Mouse (Mus musculus) cerebellum, postnatal 4 days (tissue): Measurements from ENCODE around the gene Edc3.
A peak's percentile ranks its signal among the peaks of the same experiment; 100 is the strongest.

Experiments used
- DNase-seq, 2 experiments: peaks; one replicate each; pipeline ENCODE4 v3.0.0; 2022; ENCODE audit warnings: low spot score in 2 of 2, mixed read lengths in 1 of 2

Edc3 gene

GRCm38 (mm10) chr9:57708068-57708719 lies at the start of gene Edc3:
TSS of gene Edc3 (plus strand) at chr9:57708540.
- peak; percentile 73 to 86 for DNase-seq

- DNase-seq = no peak
Observed at GRCm38 (mm10) chr9:57658970-57659369, 49.4 kb upstream of the Edc3 start.

GRCm38 (mm10) chr9:57659774-57660173 lies 48.6 kb upstream of the Edc3 start:
- DNase-seq = peak; percentile 49 to 66

GRCm38 (mm10) chr9:57660501-57660900 lies 47.8 kb upstream of the Edc3 start:
- no peak for DNase-seq

GRCm38 (mm10) chr9:57661552-57661951 lies 46.8 kb upstream of the Edc3 start:
- DNase-seq = no peak

GRCm38 (mm10) chr9:57664616-57665015 lies 43.7 kb upstream of the Edc3 start:
- DNase-seq = no peak

- no peak for DNase-seq
Observed at GRCm38 (mm10) chr9:57666536-57666935, 41.8 kb upstream of the Edc3 start.

- DNase-seq = no peak
Observed at GRCm38 (mm10) chr9:57667136-57667535, 41.2 kb upstream of the Edc3 start.

- no peak for DNase-seq
Observed at GRCm38 (mm10) chr9:57667817-57668216, 40.5 kb upstream of the Edc3 start.

GRCm38 (mm10) chr9:57668277-57668676 lies 40.1 kb upstream of the Edc3 start:
- no peak for DNase-seq

GRCm38 (mm10) chr9:57669566-57669965 lies 38.8 kb upstream of the Edc3 start:
- DNase-seq = no peak

GRCm38 (mm10) chr9:57671037-57671436 lies 37.3 kb upstream of the Edc3 start:
- no peak for DNase-seq

GRCm38 (mm10) chr9:57671500-57671899 lies 36.8 kb upstream of the Edc3 start:
- DNase-seq = no peak

- no peak for DNase-seq
Observed at GRCm38 (mm10) chr9:57681411-57681810, 26.9 kb upstream of the Edc3 start.

GRCm38 (mm10) chr9:57683520-57683919 lies 24.8 kb upstream of the Edc3 start, which contains the start of gene Cyp1a2:
TSS of gene Cyp1a2 (minus strand) at chr9:57683703.
- DNase-seq = no peak

GRCm38 (mm10) chr9:57686011-57686410 lies 22.3 kb upstream of the Edc3 start:
- DNase-seq = no peak

GRCm38 (mm10) chr9:57687751-57688150 lies 20.6 kb upstream of the Edc3 start, which contains the start of gene Cyp1a1:
TSS of gene Cyp1a1 (plus strand) at chr9:57687928.
- DNase-seq = no peak

- no peak for DNase-seq
Observed at GRCm38 (mm10) chr9:57688158-57688557, 20.2 kb upstream of the Edc3 start.

- no peak for DNase-seq
Observed at GRCm38 (mm10) chr9:57688606-57689005, 19.7 kb upstream of the Edc3 start.

GRCm38 (mm10) chr9:57694108-57694507 lies 14.2 kb upstream of the Edc3 start:
- no peak for DNase-seq

- peak; percentile 35 to 41 for DNase-seq
Observed at GRCm38 (mm10) chr9:57696380-57697285, 11.7 kb upstream of the Edc3 start.

GRCm38 (mm10) chr9:57697380-57697779 lies 11.0 kb upstream of the Edc3 start:
- no peak for DNase-seq
